Mouse (Mus musculus) Patski (cell line): ENCODE measurements around the gene Ppm1e. TPM values are rescaled to one million over a fixed set of nuclear protein-coding genes. Genes with fewer than 3 reads are reported as not detected.

Source experiments
- ATAC-seq: fragments of 100-300 bp; one replicate; pipeline ENCODE4 v1.8.0; 2021
- CTCF ChIA-PET: fragments of 350-600 bp; sonication (Branson Sonifier 250); formaldehyde crosslinking; loops from one replicate; lab custom pipeline; 2022; ENCODE audit warnings: inconsistent platforms; lab: Charles Lee
- POLR2A ChIA-PET: fragments of 350-600 bp; sonication (Branson Sonifier 250); formaldehyde crosslinking; loops from one replicate; lab custom pipeline; 2022; ENCODE audit warnings: antibody characterized with exemption, inconsistent platforms; lab: Charles Lee
- DNase-seq: peaks from one replicate; pipeline ENCODE4 v3.0.0-alpha.2; 2011; ENCODE audit warnings: low read depth, low spot score
- H3K27me3 ChIP-seq: fragments of 371-371 bp; one replicate; pipeline ENCODE4 v1.5.1; 2021
- CTCF ChIP-seq: fragments of 100-300 bp; IDR thresholded peaks from one replicate; pipeline ENCODE4 v1.5.1; 2021
- in situ Hi-C: fragments of 300-500 bp; cut with MboI; formaldehyde crosslinking; loops from 3 replicates; pipeline ENCODE4 v1.11.1; 2018; ENCODE audit warnings: low pct_unique_long_range_greater_than_20kb, mixed read lengths
- polyA plus RNA-seq: library from polyadenylated mRNA; unstranded; gene quantifications from one replicate; pipeline ENCODE4 v1.2.3, GENCODE M21; 2021

The Ppm1e gene
- polyA plus RNA-seq, 1 experiment from 2014 or later, result 0.35 TPM

DNA sequence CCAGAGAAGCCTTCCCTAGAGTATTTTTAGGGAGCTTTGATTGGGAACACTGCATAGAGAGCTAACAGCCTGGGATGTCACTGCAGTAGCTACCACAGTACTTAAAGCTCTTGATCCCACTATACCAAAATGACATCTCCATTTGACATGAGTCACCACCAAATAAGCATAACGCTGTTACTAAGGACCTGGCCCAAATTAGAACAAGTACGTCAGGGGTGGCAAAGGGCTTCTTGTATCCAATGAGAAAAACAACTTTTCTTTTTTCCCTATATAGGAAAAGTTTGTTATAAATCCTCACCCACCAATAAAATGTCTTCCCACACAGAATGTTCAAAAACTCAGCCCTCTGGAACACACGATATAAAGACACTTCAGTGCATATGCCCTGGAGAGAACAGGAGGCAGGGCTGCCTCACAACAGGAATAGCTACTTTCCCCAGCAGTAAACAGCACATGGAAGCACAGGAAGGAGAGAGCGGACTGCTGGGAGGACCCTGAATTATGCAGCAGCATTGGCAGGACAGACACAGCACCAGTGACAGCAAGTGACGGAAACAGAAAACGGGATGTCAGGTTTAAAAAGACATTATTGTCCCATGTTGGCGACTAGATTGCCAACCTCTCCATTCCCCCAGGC is 119.8 kb downstream of the Ppm1e start:
- no peaks in the 10 kb centered on the region for H3K27me3 ChIP-seq
- CTCF ChIA-PET, result no interaction called here
- ATAC-seq (no peak), DNase-seq (no peak)
- POLR2A ChIA-PET, result interaction anchor here (0.6 kb wide), 1 partner anchor 59 kb away, joined by 4 read pairs; no protein-coding TSS in a partner anchor
- in situ Hi-C loops, result no loop called here
- TF ChIP-seq CTCF, result no peak

DNA sequence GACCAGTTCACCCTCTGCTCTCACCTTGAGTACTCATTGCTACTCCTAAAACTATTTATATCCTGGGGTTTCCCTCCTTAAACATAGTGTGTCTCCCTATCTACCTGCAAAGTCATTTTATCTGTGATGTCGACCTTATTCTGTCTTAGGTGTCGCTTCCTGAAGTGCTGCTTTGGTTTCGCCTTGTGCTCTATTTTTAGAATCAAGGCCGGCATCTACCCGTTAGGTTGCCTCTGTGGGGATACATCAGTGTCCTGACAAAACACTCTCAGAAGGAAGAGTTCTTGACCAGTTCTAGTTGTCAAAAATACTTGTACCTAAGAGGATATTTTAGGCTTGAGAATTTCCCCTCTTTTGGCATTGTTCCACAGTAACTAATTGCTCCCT is 123.3 kb downstream of the Ppm1e start:
- ChIA-PET CTCF (no interaction called here), POLR2A (no interaction called here)
- in situ Hi-C loops, result no loop called here
- ATAC-seq (no peak), DNase-seq (no peak)
- H3K27me3 ChIP-seq, result no peaks in the 10 kb centered on the region
- TF ChIP-seq CTCF, result no peak

DNA sequence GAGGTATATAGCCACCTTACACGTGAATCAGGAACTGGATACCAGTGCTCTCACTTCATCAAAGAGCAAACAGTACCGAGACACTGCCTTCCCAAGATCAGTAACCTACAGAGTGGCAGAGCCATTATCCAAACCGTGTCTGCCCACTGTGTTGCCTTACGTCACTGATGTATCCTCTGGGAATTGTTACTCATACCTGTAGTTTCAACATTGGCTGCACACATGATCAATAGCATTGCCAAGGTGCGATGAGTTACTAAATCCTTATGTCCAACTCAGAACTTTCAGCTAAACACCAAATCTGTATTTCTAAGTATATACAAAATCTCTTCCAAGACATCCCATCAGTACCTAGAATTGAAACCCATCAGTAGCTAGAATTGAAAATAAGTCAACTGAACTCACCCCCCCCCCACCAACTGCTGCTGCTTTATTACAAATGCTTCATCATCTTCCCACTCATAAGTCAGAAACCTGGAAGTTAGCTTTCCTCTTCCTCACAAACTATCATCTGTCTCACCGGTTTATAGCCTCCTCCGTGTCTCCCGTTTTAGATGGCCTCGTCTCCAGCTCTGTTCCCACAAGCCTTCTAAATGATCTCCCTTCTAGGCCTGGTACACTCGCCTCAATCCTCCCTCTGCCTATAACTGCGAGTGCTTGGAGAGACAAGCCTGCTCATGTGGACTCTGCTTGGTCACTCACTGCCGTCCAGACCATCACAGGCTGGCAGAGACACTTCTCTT is 123.9 kb downstream of the Ppm1e start:
- ChIA-PET CTCF (no interaction called here), POLR2A (no interaction called here)
- H3K27me3 ChIP-seq, result no peaks in the 10 kb centered on the region
- ATAC-seq (no peak), DNase-seq (no peak)
- no peak for TF ChIP-seq CTCF
- in situ Hi-C loops, result no loop called here

GRCm38 (mm10) chr11:87233377-87233776 is 125.4 kb downstream of the Ppm1e start:
- DNase-seq (no peak), ATAC-seq (no peak)
- H3K27me3 ChIP-seq, result no peaks in the 10 kb centered on the region
- POLR2A ChIA-PET, result no interaction called here
- CTCF ChIA-PET, result no interaction called here
- in situ Hi-C loops, result no loop called here
- TF ChIP-seq CTCF, result no peak

DNA sequence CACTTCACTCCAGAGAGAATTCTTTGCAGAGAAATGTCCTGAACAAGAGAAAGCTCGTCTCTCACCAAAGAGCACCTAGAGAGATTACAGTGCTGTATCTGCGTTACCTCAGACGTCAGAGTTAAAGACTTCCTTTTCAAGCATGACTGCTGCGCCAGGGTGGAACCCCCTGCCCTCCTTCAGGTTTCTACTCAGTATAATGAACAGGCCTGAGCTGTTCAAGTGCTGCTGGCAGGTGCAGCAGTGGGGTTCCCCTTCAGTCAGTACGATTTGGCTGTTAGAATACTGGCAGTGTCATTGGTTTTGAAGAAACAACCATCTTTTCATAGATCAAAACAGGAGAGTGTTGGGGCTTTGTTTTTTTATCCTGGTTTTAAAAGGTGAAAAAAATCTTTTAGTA is 131.8 kb downstream of the Ppm1e start:
- H3K27me3 ChIP-seq, result no peaks in the 10 kb centered on the region
- ChIA-PET CTCF (no interaction called here), POLR2A (interaction anchor here (0.6 kb wide), 1 partner anchor 116 kb away, joined by 3 read pairs; no protein-coding TSS in a partner anchor)
- TF ChIP-seq CTCF, result no peak
- no peak for DNase-seq
- in situ Hi-C loops, result no loop called here
- ATAC-seq, result no peak

DNA sequence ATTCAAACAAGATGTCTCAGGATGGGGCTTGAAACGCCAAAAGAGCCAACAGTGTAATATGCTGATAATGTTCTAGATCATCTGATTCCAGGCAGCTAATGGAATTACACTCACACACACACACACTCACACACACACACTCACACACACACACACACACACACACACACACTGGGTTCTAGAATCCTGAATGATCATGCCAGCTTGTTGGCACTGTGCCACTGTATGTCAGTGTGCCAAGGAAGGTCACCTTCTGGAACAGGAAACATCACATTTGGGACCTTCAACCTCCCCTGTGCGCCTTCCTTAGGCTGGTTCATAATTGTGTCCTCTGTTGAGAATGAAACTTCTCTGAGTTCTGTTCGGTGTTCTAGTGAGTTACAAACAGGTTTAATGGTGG is 136.1 kb downstream of the Ppm1e start:
- DNase-seq, result no peak
- ChIA-PET POLR2A (no interaction called here), CTCF (no interaction called here)
- ATAC-seq, result no peak
- no peak for TF ChIP-seq CTCF
- no peaks in the 10 kb centered on the region for H3K27me3 ChIP-seq
- in situ Hi-C loops, result no loop called here

DNA sequence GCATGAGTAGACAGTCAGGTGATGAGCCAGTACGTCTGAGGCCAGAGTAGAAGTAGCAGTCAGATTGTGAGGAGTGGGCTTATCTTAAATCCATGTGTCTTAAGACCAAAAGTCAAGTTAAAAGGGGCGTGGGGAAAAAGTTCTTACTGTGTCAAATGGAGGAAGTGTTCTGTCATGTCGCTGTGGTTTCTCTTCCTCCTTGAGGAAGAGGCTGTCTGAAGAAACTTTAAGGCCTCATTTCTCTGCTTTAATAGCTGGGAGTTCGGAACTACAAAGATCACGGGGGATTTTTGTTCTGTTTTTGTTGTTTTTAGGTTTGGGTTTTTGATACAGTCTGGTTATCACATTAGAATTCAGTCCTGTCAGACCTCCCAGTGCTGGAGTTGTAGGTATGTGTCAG is 146.5 kb downstream of the Ppm1e start:
- ATAC-seq, result no peak
- TF ChIP-seq CTCF, result no peak
- ChIA-PET POLR2A (no interaction called here), CTCF (interaction anchor here (1.2 kb wide), 1 partner anchor 292 kb away, joined by 3 read pairs; no protein-coding TSS in a partner anchor)
- no peaks in the 10 kb centered on the region for H3K27me3 ChIP-seq
- no peak for DNase-seq
- in situ Hi-C loops, result loop anchor here (5.0 kb wide), 2 partner anchors 190 to 295 kb away; partner anchors contain the start of gene Rad51c

Other genes with a start within 250 kb of the Ppm1e start
- 27.9 TPM for gene Ska2, start 249.8 kb downstream of the Ppm1e start, polyA plus RNA-seq
- 33.1 TPM for gene Trim37, start 231.9 kb downstream of the Ppm1e start, polyA plus RNA-seq
- gene Rad51c, start 45.9 kb upstream of the Ppm1e start, polyA plus RNA-seq, result 7.6 TPM
- 0.24 TPM for gene Tex14, start 46.0 kb upstream of the Ppm1e start, polyA plus RNA-seq
- not detected for gene Gm11492, start 207.6 kb upstream of the Ppm1e start, polyA plus RNA-seq
- gene Sept4, start 209.9 kb upstream of the Ppm1e start, polyA plus RNA-seq, result 458 TPM
- 53.2 TPM for gene Mtmr4, start 233.1 kb upstream of the Ppm1e start, polyA plus RNA-seq